Mouse (Mus musculus): ENCODE measurements at regions not wholly inside any gene's neighbourhood (a gene's known extent, or its start where the extent isn't known, plus 50 kb on each side); places are given as distances from the start of the nearest gene placed in this dataset.

GRCm38 (mm10) chr16:5342326-5342725 is 86.5 kb upstream of the Eef2kmt start:
- TF ChIP-seq GATA1 (IDR thresholded peaks at IDR 0.05; ENCODE audit: borderline replicate concordance, low read length), result no peak
- TF ChIP-seq CTCF (IDR thresholded peaks at IDR 0.05; ENCODE audit: low read depth, low read length), result no peak
- no peak for TF ChIP-seq GATA2 (IDR thresholded peaks at IDR 0.05; ENCODE audit: borderline replicate concordance, low read depth, low read length)
- TF ChIP-seq POLR2AphosphoS5 (IDR thresholded peaks at IDR 0.05; ENCODE audit: insufficient replicate concordance, low read depth, low read length), result no peak
- no peak for TF ChIP-seq TAL1 (conservative IDR thresholded peaks at IDR 0.05; ENCODE audit: low read depth, low read length)

All from G1E (cell line).